Mouse (Mus musculus) embryo, embryonic 11 days (tissue): Measurements from ENCODE around the gene Ccdc122.
A peak's percentile ranks its signal among the peaks of the same experiment; 100 is the strongest.
"Not testable (repeated sequence)": the region's sequence is repeated elsewhere in the genome, so short reads cannot be mapped to it uniquely, and the experiment has no call there.

Experiments
- DNase-seq: peaks from one replicate; pipeline ENCODE4 v3.0.0-alpha.2; 2015

Ccdc122 gene

DNA sequence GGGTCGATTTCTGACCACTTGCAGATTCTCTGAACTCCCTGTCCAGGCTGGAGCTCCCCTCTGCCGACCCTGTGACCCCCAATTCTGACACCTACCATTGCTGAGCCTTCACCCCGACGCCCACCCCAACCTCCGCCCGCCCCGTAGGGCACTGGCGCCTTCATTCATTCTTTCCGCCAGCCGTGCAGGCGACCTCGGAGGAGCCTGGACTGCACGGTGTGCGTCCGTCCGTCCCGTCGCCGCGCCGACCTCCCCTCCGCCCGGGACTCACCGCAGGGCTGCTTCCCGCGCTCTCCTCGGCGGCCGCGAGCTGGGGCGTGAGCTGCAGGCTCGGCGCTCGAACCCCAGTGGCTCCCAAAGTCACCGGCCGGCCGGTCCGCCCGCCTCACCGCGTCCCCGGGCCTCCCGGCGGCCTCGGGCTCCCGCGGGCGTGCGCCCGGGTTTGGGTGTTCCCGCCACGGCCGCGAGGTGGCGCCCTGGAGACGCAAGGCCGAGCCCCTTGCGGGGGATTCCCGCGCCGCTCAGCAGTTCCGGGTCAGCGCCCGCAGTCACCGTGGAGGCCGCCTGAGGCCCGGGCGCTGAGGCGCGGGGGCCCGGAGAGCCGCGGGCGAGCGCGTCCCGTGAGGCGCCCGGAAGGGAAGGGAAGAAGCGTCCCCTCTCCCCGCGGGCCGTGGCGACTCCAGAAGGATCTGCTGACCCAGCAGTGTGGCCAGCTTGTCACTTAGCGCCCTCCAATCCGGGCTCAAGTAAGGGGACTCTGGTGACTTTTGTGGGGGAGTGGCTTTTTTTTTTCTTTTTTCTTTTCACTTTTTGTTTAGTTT is at the start of gene Ccdc122, which contains the start of gene Lacc1:
Gene Ccdc122 (plus strand): TSS at position 547 of the 821 bp plus-strand sequence.
Gene Lacc1 (minus strand): TSS at position 679 of the 821 bp plus-strand sequence.
- peak; percentile 85 for DNase-seq

GRCm38 (mm10) chr14:76990351-76990750 is 46.2 kb upstream of the Ccdc122 start:
- DNase-seq: not testable (repeated sequence)

DNA sequence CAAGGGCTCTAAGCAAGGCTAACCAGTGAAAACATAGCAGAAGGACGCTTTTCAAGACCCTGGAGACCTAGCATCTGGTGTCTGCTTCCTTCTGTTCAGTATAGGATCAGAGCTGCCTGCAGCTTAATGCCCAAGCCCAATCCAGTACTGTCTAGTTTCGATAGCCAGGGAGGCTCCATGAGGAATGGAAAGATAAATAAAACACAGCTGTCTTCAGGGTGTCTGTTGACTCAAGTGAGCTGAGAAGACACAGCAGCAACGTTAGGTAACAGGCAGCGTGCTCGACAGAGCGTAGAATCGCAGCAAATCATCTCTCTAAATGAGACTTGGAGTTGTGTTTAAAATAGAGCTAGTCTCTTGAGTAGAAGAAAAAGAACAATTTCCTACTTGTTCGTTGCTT is 31.8 kb upstream of the Ccdc122 start:
- peak; percentile 37 for DNase-seq

DNA sequence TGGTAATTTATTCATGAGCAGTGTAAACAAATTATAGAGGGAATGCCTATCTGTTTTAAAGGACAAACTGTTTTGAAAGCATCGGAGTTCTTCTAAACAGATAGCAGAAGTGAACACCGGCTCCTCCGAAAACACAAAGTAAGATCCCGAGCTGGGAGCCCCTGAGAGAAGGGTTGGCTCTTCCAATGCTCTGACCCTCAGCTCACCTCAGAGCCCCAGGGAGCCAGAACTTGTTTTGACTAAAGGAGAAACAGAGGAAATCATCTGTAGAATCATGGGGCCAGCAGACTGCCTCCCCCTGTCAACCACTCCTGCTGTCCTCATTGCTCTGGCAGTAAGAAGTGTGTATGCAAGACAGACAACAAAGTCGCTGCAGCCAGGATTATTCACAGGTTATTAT is 31.0 kb upstream of the Ccdc122 start:
- DNase-seq: peak; percentile 41

GRCm38 (mm10) chr14:77008238-77008637 is 28.3 kb upstream of the Ccdc122 start:
- peak; percentile 84 for DNase-seq

GRCm38 (mm10) chr14:77011804-77012203 is 24.8 kb upstream of the Ccdc122 start:
- DNase-seq: peak; percentile 82

GRCm38 (mm10) chr14:77016783-77017182 is 19.8 kb upstream of the Ccdc122 start:
- DNase-seq: not testable (repeated sequence)

DNA sequence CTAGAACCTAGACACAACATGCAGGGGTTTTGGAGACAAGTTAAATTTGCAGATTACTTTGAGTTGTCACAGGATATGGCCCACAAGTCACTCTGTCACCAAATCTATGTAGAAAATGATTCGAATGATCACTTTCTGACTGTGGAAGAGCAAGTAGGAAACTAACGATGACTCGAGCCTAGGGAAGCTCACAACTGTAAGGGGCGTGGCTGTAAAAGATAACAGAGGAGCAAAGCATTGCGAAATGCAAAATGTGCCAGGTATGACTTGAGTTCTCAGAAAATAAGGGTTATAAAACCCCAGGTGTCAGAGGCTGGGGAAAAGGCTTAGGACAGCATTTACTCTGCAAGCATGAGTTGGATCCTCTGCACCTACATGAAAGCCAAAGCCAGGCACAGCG is 19.4 kb upstream of the Ccdc122 start:
- no peak for DNase-seq

DNA sequence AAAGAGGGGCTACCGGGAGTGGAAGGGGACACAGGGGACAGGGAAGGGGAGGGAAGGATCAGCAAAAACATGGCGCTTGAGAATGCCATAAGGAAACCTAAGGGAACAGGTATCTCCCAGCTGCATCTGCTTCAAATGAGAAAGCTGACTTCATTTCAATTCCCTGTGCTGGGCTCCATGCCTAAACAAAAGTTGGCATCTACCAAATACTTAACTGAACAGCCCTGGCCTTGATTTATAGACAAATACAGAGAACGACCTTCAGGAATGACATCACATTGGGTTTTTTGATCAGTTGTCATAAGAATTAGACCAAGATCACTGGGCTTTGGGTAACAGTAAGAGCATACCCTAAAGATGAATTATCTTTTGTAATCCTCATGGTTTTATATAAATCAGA is 12.1 kb upstream of the Ccdc122 start:
- no peak for DNase-seq

DNA sequence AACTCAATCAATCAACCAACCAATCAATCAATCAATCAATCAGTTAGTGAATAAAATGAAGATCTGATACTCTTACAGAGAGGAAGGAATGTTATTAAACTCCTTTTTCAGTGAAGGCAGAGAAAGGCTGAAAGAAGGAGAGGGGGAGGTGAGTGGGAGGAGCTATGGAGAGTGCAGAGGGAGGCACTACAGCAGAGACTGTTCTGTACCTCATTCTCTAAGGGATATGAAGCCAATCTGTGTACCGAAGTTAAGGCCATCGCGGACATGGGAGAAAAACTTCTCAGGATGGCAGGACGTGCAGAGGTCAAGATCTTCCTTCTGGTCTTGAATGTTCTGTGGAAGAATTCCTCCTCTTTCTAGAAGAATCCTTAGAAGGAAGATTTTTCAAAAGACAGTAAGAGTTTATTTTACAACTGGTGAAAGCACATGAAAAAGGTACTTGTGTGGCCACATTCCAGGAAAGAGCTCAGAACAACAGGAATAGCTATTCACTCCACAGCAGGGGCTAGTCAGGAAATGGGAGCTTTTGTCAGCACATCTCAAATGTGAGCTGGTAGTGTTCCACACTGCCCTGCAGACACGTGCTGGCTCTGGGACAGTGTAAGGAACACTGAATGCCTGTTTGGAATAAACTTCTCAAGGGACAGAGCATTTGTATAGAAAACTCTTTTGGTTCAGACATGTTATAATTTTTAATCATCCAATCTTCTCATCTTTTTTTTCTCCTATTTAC is 7.1 kb upstream of the Ccdc122 start:
- DNase-seq: no peak

DNA sequence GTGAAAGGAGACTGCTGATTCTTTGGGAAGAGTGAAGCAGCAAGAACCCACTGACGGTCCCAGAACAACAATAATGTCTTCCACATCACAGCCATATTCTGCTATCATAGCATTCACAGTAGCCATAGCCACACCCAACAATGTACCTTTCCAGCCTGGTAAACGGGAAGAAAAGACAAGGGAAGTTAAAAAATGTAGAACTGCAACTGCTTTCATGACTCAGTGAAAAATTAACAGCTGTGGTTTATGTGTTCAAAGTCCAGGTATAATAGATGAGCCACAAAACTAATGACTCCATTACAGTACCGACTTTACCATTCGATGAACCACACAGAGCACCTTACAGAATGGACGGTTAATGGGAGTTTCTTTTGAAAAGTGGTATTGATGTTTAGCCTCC is 5.8 kb upstream of the Ccdc122 start:
- no peak for DNase-seq

- DNase-seq: no peak
Observed at GRCm38 (mm10) chr14:77032433-77032832, 4.1 kb upstream of the Ccdc122 start.

- DNase-seq: no peak
Observed at GRCm38 (mm10) chr14:77033391-77033790, 3.2 kb upstream of the Ccdc122 start.

GRCm38 (mm10) chr14:77034175-77034915 is 2.2 kb upstream of the Ccdc122 start:
- no peak for DNase-seq

GRCm38 (mm10) chr14:77034970-77035369 is 1.6 kb upstream of the Ccdc122 start:
- no peak for DNase-seq

GRCm38 (mm10) chr14:77037330-77037729 is 758 bp downstream of the Ccdc122 start:
- no peak for DNase-seq

GRCm38 (mm10) chr14:77037832-77038425 is 1.4 kb downstream of the Ccdc122 start:
- no peak for DNase-seq

GRCm38 (mm10) chr14:77053288-77053687 is 16.7 kb downstream of the Ccdc122 start:
- no peak for DNase-seq

DNA sequence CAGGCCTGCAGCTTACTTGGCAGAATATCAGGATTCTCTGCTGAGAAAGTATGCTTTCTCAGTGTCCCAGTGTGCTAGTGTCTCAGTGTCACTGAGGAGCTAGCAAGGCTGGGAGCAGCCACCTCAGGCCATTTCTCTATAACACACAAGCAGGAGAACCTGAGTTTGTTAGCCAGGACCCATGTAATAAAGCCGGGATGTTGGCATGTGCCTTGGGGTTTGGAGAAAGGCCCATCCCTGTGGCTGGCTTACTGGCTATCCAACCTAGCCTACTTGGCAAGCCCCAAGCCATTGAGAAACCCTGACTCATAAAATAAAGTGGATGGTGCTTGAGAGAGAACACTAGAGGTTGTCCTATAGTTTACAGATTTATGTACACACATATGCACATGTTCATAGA is 32.8 kb downstream of the Ccdc122 start:
- no peak for DNase-seq

- no peak for DNase-seq
Observed at GRCm38 (mm10) chr14:77081248-77081647, 44.7 kb downstream of the Ccdc122 start.

DNA sequence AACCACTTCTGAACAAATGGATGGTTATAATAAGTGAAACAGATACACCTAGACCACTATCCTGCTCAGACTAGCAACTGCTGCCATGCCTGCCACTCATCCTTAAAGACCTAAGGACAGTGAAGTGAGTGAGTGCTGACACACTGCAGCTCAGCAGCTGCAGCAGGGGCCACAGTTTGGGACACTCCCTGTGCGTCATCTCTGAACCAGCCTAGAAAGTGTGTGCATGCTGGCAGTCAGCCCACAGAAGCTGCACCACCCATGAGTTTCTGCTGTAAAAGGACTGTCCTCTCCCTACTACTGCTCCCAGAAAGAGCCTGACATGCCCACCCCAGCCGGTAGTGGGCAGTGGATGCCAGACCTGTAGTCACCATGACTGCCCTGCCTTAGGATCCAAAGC is 63.7 kb downstream of the Ccdc122 start:
- no peak for DNase-seq

DNA sequence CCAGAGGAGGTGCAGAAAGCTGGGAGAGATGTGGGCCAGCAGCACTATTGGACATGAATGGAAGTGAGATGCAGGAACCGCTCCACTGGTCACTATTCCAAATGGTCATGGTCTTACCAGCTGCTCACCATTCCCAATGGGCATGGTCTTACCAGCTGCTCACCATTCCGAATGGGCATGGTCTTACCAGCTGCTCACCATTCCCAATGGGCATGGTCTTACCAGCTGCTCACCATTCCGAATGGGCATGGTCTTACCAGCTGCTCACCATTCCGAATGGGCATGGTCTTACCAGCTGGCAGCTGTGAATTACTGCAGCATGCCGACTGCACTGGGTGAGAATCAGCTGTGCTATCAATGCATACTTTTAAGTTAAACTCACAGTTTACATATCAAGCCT is 74.0 kb downstream of the Ccdc122 start:
- not testable (repeated sequence) for DNase-seq

DNA sequence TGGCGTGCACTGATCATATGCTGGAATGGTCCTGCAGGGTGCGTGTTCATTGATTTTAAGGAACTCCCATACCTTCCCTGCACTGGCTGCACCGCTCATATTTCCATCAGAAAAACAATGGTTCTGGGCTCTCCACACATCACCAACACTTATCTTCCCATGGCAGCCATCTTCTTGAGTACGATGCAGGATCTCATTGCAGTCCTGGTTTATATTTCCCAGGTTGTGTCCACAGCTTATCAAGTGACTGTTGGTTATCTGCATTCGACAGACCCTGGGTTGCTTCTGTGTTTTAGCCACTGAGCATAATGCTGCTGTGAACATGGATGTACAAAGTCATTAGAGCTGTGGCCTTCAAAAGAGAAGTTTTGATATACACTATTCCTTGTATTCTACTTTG is 94.0 kb downstream of the Ccdc122 start:
- no peak for DNase-seq
